Mouse (Mus musculus) stomach, embryonic 14.5 days (tissue): Measurements from ENCODE around the gene Gpc4. TPM values are rescaled to one million over a fixed set of nuclear protein-coding genes. Genes with fewer than 3 reads are reported as not detected.

Source experiments
- ATAC-seq: fragments of 200-750 bp; cut with Nextera tagmentation; 2 replicates; pipeline ENCODE4 v1.8.0; 2017; ENCODE audit warnings: low read depth, moderate TSS enrichment; ENCODE audit not compliant: insufficient number of reproducible peaks, insufficient read depth, low FRiP score
- H3K27ac ChIP-seq: fragments of 300-500 bp; sonication (generic); 2 replicates; pipeline ENCODE4 v1.5.1; 2014; ENCODE audit warnings: mild to moderate bottlenecking, low read length, moderate library complexity, mixed read lengths
- H3K27me3 ChIP-seq: fragments of 300-500 bp; sonication (generic); 2 replicates; pipeline ENCODE4 v1.6.1; 2014; ENCODE audit warnings: low read length, control low read depth, mixed read lengths; ENCODE audit not compliant: control insufficient read depth, insufficient read depth
- H3K36me3 ChIP-seq: fragments of 300-500 bp; sonication (generic); 2 replicates; pipeline ENCODE4 v1.6.1; 2014; ENCODE audit warnings: mild to moderate bottlenecking, control low read depth, low read length, moderate library complexity, mixed read lengths; ENCODE audit not compliant: control insufficient read depth, insufficient read depth
- H3K4me1 ChIP-seq: fragments of 300-500 bp; sonication (generic); 2 replicates; pipeline ENCODE4 v1.6.1; 2014; ENCODE audit warnings: low read length, control low read depth, mixed read lengths; ENCODE audit not compliant: control insufficient read depth, insufficient read depth
- H3K4me2 ChIP-seq: fragments of 300-500 bp; sonication (generic); replicated peaks from 2 replicates; pipeline ENCODE4 v1.6.1; 2014; ENCODE audit warnings: low read depth, low read length, control low read depth
- H3K4me3 ChIP-seq: fragments of 300-500 bp; sonication (generic); 2 replicates; pipeline ENCODE4 v1.5.1; 2014; ENCODE audit warnings: low read depth, low read length, control low read depth
- H3K9ac ChIP-seq: fragments of 300-500 bp; sonication (generic); replicated peaks from 2 replicates; pipeline ENCODE4 v1.6.1; 2014; ENCODE audit warnings: low read depth, mild to moderate bottlenecking, control low read depth, low read length, moderate library complexity, mixed read lengths
- H3K9me3 ChIP-seq: fragments of 300-500 bp; sonication (generic); 2 replicates; pipeline ENCODE4 v1.6.1; 2016; ENCODE audit warnings: low read depth, low read length, control low read depth; ENCODE audit not compliant: control insufficient read depth
- WGBS: fragments of 180-500 bp; shearing (Covaris S2); extraction: QIAGEN DNeasy Blood & Tissue Kit; methylation state at CpG from one replicate; pipeline ENCODE4 v1.1.7; 2014; 5-methylcytosine and 5-hydroxymethylcytosine counted together
- polyA plus RNA-seq: library from polyadenylated mRNA; unstranded; fragments of >200 nt; fragmentation: Nextera tagmentation; extraction: Ambion mirVana; gene quantifications from 2 replicates; pipeline ENCODE4 v1.2.1, GENCODE M21; 2014

The Gpc4 gene
- polyA plus RNA-seq, 1 experiment from 2014 or later: 32.4 TPM

GRCm38 (mm10) chrX:52154821-52155220, 10.2 kb downstream of the Gpc4 start:
- Histone ChIP-seq H3K27me3 (no peaks in the 10 kb centered on the region), H3K4me3 (no peak overlapping the region), H3K27ac (no peak overlapping the region), H3K4me2 (no peak overlapping the region), H3K36me3 (no peaks in the 10 kb centered on the region), H3K4me1 (no peaks in the 10 kb centered on the region), H3K9me3 (no peaks in the 10 kb centered on the region), H3K9ac (no peak overlapping the region)
- WGBS: 88% methylated on average over 4 of the region's 4 CpGs
- no peak for ATAC-seq

GRCm38 (mm10) chrX:52153451-52153850, 11.6 kb downstream of the Gpc4 start:
- Histone ChIP-seq H3K4me1 (no peaks in the 10 kb centered on the region), H3K4me3 (no peak overlapping the region), H3K36me3 (no peaks in the 10 kb centered on the region), H3K4me2 (no peak overlapping the region), H3K9ac (no peak overlapping the region), H3K27ac (no peak overlapping the region), H3K9me3 (no peaks in the 10 kb centered on the region), H3K27me3 (no peaks in the 10 kb centered on the region)
- no peak for ATAC-seq
- 76% methylated on average over 4 of the region's 4 CpGs for WGBS

GRCm38 (mm10) chrX:52152961-52153360, 12.1 kb downstream of the Gpc4 start:
- ATAC-seq: no peak
- WGBS: 88% methylated on average over 5 of the region's 5 CpGs
- Histone ChIP-seq H3K9me3 (no peaks in the 10 kb centered on the region), H3K4me1 (no peaks in the 10 kb centered on the region), H3K27me3 (no peaks in the 10 kb centered on the region), H3K9ac (no peak overlapping the region), H3K27ac (no peak overlapping the region), H3K4me3 (no peak overlapping the region), H3K4me2 (no peak overlapping the region), H3K36me3 (no peaks in the 10 kb centered on the region)

- H3K4me2 ChIP-seq: no peak overlapping the region
- H3K27ac ChIP-seq: no peak overlapping the region
- 82% methylated on average over 5 of the region's 5 CpGs for WGBS
- no peaks in the 10 kb centered on the region for H3K36me3 ChIP-seq
- H3K4me1 ChIP-seq: no peaks in the 10 kb centered on the region
- no peaks in the 10 kb centered on the region for H3K9me3 ChIP-seq
- no peak overlapping the region for H3K9ac ChIP-seq
- H3K27me3 ChIP-seq: no peaks in the 10 kb centered on the region
- no peak overlapping the region for H3K4me3 ChIP-seq
- ATAC-seq: no peak
Observed at GRCm38 (mm10) chrX:52151555-52151954, 13.5 kb downstream of the Gpc4 start.

GRCm38 (mm10) chrX:52151100-52151499, 14.0 kb downstream of the Gpc4 start:
- ATAC-seq: no peak
- Histone ChIP-seq H3K27ac (no peak overlapping the region), H3K36me3 (no peaks in the 10 kb centered on the region), H3K9ac (no peak overlapping the region), H3K9me3 (no peaks in the 10 kb centered on the region), H3K4me2 (no peak overlapping the region), H3K4me1 (no peaks in the 10 kb centered on the region), H3K4me3 (no peak overlapping the region), H3K27me3 (no peaks in the 10 kb centered on the region)
- 68% methylated on average over 7 of the region's 7 CpGs for WGBS

GRCm38 (mm10) chrX:52145563-52145962, 19.5 kb downstream of the Gpc4 start:
- Histone ChIP-seq H3K4me2 (no peak overlapping the region), H3K9ac (no peak overlapping the region), H3K4me1 (no peaks in the 10 kb centered on the region), H3K9me3 (no peaks in the 10 kb centered on the region), H3K4me3 (no peak overlapping the region), H3K27ac (no peak overlapping the region), H3K36me3 (no peaks in the 10 kb centered on the region), H3K27me3 (no peaks in the 10 kb centered on the region)
- no peak for ATAC-seq

GRCm38 (mm10) chrX:52144491-52144890, 20.6 kb downstream of the Gpc4 start:
- ATAC-seq: no peak
- no peaks in the 10 kb centered on the region for H3K27me3 ChIP-seq
- no peak overlapping the region for H3K4me2 ChIP-seq
- no peak overlapping the region for H3K9ac ChIP-seq
- H3K9me3 ChIP-seq: no peaks in the 10 kb centered on the region
- H3K4me1 ChIP-seq: no peaks in the 10 kb centered on the region
- H3K4me3 ChIP-seq: no peak overlapping the region
- H3K27ac ChIP-seq: no peak overlapping the region
- H3K36me3 ChIP-seq: no peaks in the 10 kb centered on the region
- WGBS: 67% methylated on average over 7 of the region's 7 CpGs

GRCm38 (mm10) chrX:52140316-52140715, 24.7 kb downstream of the Gpc4 start:
- ATAC-seq: no peak
- H3K9ac ChIP-seq: no peak overlapping the region
- no peak overlapping the region for H3K4me2 ChIP-seq
- no peaks in the 10 kb centered on the region for H3K36me3 ChIP-seq
- H3K4me3 ChIP-seq: no peak overlapping the region
- no peaks in the 10 kb centered on the region for H3K4me1 ChIP-seq
- H3K9me3 ChIP-seq: no peaks in the 10 kb centered on the region
- no peaks in the 10 kb centered on the region for H3K27me3 ChIP-seq
- H3K27ac ChIP-seq: no peak overlapping the region

GRCm38 (mm10) chrX:52138461-52139075, 26.5 kb downstream of the Gpc4 start:
- H3K27me3 ChIP-seq: no peaks in the 10 kb centered on the region
- 63% methylated on average over 2 of the region's 2 CpGs for WGBS
- H3K4me2 ChIP-seq: no peak overlapping the region
- H3K9me3 ChIP-seq: no peaks in the 10 kb centered on the region
- H3K9ac ChIP-seq: no peak overlapping the region
- H3K27ac ChIP-seq: no peak overlapping the region
- no peak overlapping the region for H3K4me3 ChIP-seq
- no peak for ATAC-seq
- H3K4me1 ChIP-seq: no peaks in the 10 kb centered on the region
- H3K36me3 ChIP-seq: no peaks in the 10 kb centered on the region
